Mouse (Mus musculus): Measurements from ENCODE around the gene Opn4.

DNA sequence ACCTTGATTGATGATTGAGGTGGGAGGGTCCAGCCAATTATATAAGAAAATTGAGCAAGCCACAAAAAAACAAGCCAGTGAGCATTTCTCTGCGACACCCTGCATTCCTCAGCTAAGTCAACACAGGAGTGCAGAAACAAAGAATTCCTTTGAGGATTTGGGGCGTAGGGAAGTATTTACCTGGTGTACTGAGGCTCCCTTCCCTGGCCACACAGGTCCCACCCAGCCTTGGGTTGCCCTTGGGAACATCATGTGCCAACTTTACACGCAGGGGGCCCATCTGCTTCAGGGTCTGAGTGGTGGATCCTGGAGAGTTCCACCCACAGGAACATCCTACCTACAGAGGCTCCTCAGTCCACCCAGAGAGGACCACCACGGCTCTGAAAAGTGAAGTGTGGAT, 15.7 kb upstream of the Opn4 start:
- TF ChIP-seq POLR2A (IDR thresholded peaks at IDR 0.05; ENCODE audit: extremely low read depth, insufficient read depth, low read length) = no peak
- no peak for TF ChIP-seq CTCF (IDR thresholded peaks at IDR 0.05; ENCODE audit: extremely low read depth, insufficient read depth, low read length)

Data from cortical plate, adult 2 months (tissue).